Mouse (Mus musculus): ENCODE results near the gene Ldhc. TPM values are rescaled to one million over a fixed set of nuclear protein-coding genes. Genes with fewer than 3 reads are reported as not detected.
"Not testable (repeated sequence)": the region's sequence is repeated elsewhere in the genome, so short reads cannot be mapped to it uniquely, and the experiment has no call there.

Ldhc gene
- polyA plus RNA-seq (2016; fragmentation: Nextera tagmentation; extraction: Ambion mirVana) = 0.15 and 0.22 TPM in 2 replicates

GRCm38 (mm10) chr7:46860996-46861395, at the start of gene Ldhc:
Ldhc (plus strand) TSS chr7:46861203.
- Histone ChIP-seq H3K4me2 (no peak within 1 kb of the TSS), H3K4me3 (no peak within 1 kb of the TSS), H3K9me3 (replicated peaks) (no peaks in the 10 kb centered on the region), H3K4me1 (no peaks in the 10 kb centered on the region), H3K9ac (no peak within 1 kb of the TSS), H3K27ac (no peak within 1 kb of the TSS), H3K36me3 (peaks cover 7% of the 10 kb centered on the region), H3K27me3 (replicated peaks) (no peaks in the 10 kb centered on the region)
- no peak for ATAC-seq
- 39% methylated on average over 10 of the region's 10 CpGs for WGBS (ENCODE audit: insufficient replicate concordance)

DNA sequence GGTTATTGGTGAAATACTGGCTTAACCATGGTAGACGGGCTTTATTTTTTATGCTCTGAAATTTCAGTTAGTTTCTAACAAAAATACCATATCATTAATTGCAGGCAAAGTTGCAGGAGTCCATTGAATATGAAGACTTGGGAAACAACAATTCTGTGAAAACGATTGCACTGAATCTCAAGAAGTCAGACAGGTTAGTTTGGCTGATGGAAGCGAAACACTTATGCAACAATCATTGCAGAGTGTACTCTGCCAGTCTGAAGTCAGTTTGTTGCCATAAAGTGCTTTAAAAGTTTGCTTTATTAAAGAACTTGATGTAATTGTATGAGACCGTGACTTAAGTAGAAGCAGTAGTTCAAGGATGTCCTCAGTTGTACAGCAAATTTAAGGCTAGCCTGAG, 47.0 kb upstream of the Ldhc start:
- H3K9ac ChIP-seq = no peak overlapping the region
- H3K36me3 ChIP-seq = peaks cover 97% of the 10 kb centered on the region
- H3K9me3 ChIP-seq (replicated peaks) = no peaks in the 10 kb centered on the region
- no peaks in the 10 kb centered on the region for H3K4me1 ChIP-seq
- 77% methylated on average over 4 of the region's 4 CpGs for WGBS (ENCODE audit: insufficient replicate concordance)
- H3K27me3 ChIP-seq (replicated peaks) = no peaks in the 10 kb centered on the region
- H3K4me3 ChIP-seq = no peak overlapping the region
- H3K27ac ChIP-seq = no peak overlapping the region
- no peak for ATAC-seq
- no peak overlapping the region for H3K4me2 ChIP-seq

- 80% methylated on average over 15 of the region's 15 CpGs for WGBS (ENCODE audit: insufficient replicate concordance)
- H3K4me1 ChIP-seq; H3K9ac ChIP-seq; H3K4me3 ChIP-seq; ATAC-seq; H3K9me3 ChIP-seq (replicated peaks); H3K27me3 ChIP-seq (replicated peaks); H3K4me2 ChIP-seq; H3K27ac ChIP-seq: not testable (repeated sequence)
- peaks cover 76% of the 10 kb centered on the region for H3K36me3 ChIP-seq
These were observed 39.9 kb upstream of the Ldhc start for GRCm38 (mm10) chr7:46820876-46821632.

DNA sequence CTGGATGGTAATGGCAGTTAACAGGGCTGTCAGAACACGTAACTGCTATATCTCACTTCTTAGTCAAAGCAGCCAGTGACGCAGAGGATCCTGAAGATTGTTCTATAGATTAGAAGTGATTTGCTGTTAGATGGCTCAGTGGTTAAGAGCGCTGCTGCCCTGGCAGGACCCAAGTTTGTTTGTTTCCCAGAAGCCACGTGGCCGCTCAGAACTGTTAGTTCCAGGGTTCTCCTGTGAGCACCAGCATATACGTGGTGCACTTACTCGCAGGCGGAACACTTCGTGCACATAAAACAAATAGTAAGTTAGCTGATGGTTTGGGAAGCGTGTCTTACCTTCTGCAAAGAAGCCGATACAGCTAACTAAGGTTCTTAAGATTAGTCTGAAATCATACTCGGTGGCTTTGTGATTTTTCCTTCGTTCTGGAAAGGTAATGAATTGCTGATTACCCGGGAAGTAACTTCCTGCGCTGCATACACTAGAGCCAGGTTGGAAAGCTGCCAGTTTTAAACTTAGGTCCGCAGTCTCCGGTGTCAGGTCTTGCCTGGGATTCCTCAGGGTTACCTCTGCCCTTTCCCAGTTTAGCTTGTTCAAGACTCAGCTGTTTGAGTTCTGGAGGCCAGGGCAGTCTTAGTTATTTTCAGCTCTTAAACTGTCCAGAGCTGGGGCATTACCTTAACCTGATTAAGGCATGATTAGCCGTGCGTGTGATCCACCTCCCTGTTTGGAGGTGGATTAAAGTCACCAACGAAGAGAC, 33.8 kb upstream of the Ldhc start:
- peaks cover 32% of the 10 kb centered on the region for H3K4me1 ChIP-seq
- H3K9me3 ChIP-seq (replicated peaks) = no peaks in the 10 kb centered on the region
- peaks cover 21% of the 10 kb centered on the region for H3K36me3 ChIP-seq
- WGBS (ENCODE audit: insufficient replicate concordance) = 66% methylated on average over 20 of the region's 20 CpGs
- no peak overlapping the region for H3K9ac ChIP-seq
- no peak for ATAC-seq
- H3K4me2 ChIP-seq = no peak overlapping the region
- H3K27me3 ChIP-seq (replicated peaks) = no peaks in the 10 kb centered on the region
- no peak overlapping the region for H3K4me3 ChIP-seq
- H3K27ac ChIP-seq = no peak overlapping the region

DNA sequence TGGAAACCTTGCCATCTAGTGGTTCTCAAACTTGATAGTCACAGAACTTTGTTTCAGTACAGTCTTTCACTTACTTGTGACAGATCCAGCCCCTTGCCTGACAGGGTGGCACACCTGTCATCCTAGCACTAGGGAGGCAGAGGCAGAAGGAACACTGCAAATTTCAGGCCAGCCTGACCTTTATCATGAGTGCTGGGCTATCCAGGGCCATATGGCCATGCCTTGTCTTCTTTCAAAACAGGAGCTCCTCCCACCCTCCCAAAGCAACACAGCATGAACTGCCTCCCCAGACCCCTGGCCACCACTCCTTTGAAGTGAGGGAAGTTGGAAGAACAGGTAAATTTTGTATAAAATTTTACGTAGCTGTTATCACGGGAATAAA, 33.2 kb upstream of the Ldhc start:
- Histone ChIP-seq H3K4me2 (no peak overlapping the region), H3K4me3 (no peak overlapping the region), H3K9me3 (replicated peaks) (no peaks in the 10 kb centered on the region), H3K36me3 (peaks cover 16% of the 10 kb centered on the region), H3K4me1 (peaks cover 37% of the 10 kb centered on the region), H3K9ac (no peak overlapping the region), H3K27me3 (replicated peaks) (no peaks in the 10 kb centered on the region), H3K27ac (no peak overlapping the region)
- no peak for ATAC-seq
- 92% methylated on average over 2 of the region's 2 CpGs for WGBS (ENCODE audit: insufficient replicate concordance)

DNA sequence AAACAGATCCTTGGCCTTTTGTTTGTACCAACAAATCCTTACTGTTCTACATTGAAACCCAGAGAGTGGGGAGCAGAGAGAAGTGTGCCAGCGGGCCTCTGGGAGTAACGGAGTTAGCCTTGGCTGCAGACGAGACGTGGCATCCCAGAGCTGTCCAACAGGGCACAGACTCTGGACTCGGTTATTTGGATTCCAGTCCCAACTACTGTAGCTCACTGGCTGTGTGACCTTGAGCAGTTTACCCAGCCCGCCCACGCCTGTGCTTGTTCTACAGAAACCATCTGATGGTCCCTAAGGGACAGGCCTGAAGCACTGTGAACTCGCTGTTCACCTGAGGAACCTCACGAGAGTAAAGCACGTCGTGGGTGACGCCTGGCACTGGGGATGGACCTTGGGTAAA, 31.1 kb upstream of the Ldhc start:
- Histone ChIP-seq H3K4me2 (no peak overlapping the region), H3K9me3 (replicated peaks) (no peaks in the 10 kb centered on the region), H3K9ac (no peak overlapping the region), H3K27me3 (replicated peaks) (no peaks in the 10 kb centered on the region), H3K36me3 (no peaks in the 10 kb centered on the region), H3K4me3 (no peak overlapping the region), H3K27ac (peak overlapping the region; percentile 67), H3K4me1 (peaks cover 58% of the 10 kb centered on the region)
- WGBS (ENCODE audit: insufficient replicate concordance) = 76% methylated on average over 12 of the region's 12 CpGs
- peak; percentile 30 for ATAC-seq

DNA sequence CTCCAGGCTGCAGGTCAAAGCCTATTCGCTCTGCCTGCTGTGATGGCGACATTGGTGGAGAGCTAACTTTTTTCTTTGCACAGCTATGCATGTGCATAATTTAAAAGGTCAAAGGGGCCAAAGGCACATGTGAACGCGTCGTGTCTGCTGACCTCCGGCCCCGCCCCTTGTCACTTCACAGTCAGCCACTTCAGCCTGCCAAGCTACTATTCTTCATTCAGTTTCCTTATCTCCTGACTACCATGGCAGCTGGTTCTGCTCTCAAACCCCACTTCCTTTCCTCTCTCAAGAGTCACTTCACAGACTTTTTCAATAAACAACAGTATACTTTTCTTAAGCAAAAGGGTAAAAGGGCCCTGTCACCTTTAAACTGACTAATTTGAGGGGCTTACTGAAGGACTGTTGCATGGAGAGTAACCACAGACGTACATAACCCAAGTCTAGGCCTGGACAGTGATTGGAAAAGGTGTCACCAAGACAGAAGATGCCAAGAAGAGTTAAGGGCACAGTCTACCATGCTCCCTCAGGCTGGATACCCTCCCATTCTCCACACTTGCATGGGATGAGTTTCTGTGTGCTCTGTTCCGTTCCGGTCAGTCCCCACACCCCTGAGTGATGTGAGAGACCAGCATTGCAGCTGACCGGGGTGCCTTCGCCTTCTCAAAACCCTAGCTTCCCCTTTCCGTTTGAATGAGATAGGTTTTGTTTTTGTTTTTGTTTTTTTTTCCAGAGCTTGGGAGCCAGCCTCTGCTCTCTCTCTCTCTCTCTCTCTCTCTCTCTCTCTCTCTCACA, 30.0 kb upstream of the Ldhc start:
- H3K4me2 ChIP-seq = peak overlapping the region; percentile 9; the same call in 1 of the 2 replicates
- 30% methylated on average over 13 of the region's 13 CpGs for WGBS (ENCODE audit: insufficient replicate concordance)

DNA sequence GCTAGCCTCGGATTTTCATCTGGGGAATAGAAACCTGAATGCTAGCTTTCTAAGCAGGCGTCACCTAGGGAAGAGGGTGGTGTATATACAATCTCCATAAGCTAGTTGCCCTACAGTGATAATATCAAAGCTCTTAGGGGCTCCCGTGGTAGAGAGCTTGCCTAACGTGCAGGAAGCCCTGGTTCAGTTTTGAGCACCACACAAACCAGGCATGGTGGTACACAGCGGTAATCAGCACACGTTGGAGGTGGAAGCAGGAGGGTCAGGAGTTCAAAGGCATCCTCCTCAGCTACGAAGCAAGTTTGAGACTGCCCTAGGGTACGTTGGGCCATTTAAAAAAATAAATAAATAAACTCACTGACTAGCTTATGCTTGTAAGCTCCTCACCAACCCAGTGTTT, 29.3 kb upstream of the Ldhc start:
- H3K36me3 ChIP-seq = no peaks in the 10 kb centered on the region
- 36% methylated on average over 8 of the region's 8 CpGs for WGBS (ENCODE audit: insufficient replicate concordance)
- H3K27ac ChIP-seq = peak overlapping the region; percentile 67
- H3K4me3 ChIP-seq = no peak overlapping the region
- no peak overlapping the region for H3K9ac ChIP-seq
- ATAC-seq = no peak
- peaks cover 60% of the 10 kb centered on the region for H3K4me1 ChIP-seq
- no peaks in the 10 kb centered on the region for H3K27me3 ChIP-seq (replicated peaks)
- H3K9me3 ChIP-seq (replicated peaks) = no peaks in the 10 kb centered on the region
- no peak overlapping the region for H3K4me2 ChIP-seq

More for the DNA sequence above, 30.0 kb upstream of the Ldhc start:
- no peak for ATAC-seq
- no peaks in the 10 kb centered on the region for H3K9me3 ChIP-seq (replicated peaks)
- H3K27me3 ChIP-seq (replicated peaks) = no peaks in the 10 kb centered on the region
- peak overlapping the region; percentile 67 for H3K27ac ChIP-seq
- peaks cover 60% of the 10 kb centered on the region for H3K4me1 ChIP-seq
- no peaks in the 10 kb centered on the region for H3K36me3 ChIP-seq
- H3K9ac ChIP-seq = no peak overlapping the region
- no peak overlapping the region for H3K4me3 ChIP-seq

GRCm38 (mm10) chr7:46832112-46832810, 28.7 kb upstream of the Ldhc start:
- not testable (repeated sequence) for H3K4me3 ChIP-seq; H3K4me2 ChIP-seq; H3K27ac ChIP-seq; H3K9ac ChIP-seq; H3K9me3 ChIP-seq (replicated peaks); H3K27me3 ChIP-seq (replicated peaks); H3K36me3 ChIP-seq; ATAC-seq
- WGBS (ENCODE audit: insufficient replicate concordance) = 69% methylated on average over 11 of the region's 11 CpGs
- peaks cover 57% of the 10 kb centered on the region for H3K4me1 ChIP-seq

- WGBS (ENCODE audit: insufficient replicate concordance) = 12% methylated on average over 6 of the region's 6 CpGs
- Histone ChIP-seq H3K9ac (no peak overlapping the region), H3K4me1 (peaks cover 58% of the 10 kb centered on the region), H3K4me3 (no peak overlapping the region), H3K36me3 (no peaks in the 10 kb centered on the region), H3K4me2 (peak overlapping the region; percentile 15), H3K9me3 (replicated peaks) (no peaks in the 10 kb centered on the region), H3K27ac (peak overlapping the region; percentile 64), H3K27me3 (replicated peaks) (no peaks in the 10 kb centered on the region)
- peak; percentile 89 for ATAC-seq
These were observed 27.7 kb upstream of the Ldhc start for GRCm38 (mm10) chr7:46833266-46833665.

DNA sequence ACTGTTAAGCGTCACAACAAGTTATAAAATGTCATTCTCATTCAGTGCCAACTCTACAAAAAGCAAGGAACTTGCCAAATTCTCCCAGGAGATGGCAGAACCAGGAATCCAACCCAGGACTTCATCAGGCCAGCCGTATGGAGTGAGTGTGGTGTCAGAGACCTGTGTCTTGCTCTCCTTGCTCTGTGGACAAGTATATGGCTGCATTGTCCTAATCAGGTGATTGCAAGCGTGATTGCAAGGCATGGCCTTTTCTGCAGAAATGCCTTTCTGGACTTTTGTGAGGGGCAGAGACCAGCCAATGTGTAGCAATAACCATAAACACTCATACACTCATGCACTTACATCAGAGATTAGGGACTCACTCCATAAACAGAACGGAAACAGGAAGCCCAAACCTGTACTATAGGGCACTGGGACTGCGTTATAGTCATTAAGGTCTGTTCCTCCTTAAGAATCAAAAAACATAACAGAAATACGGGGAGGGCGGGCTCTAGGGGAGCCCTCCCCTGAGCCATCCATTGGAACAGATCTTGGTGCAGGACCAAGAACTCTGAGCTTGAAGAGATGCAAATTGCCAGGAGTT, 27.2 kb upstream of the Ldhc start:
- Histone ChIP-seq H3K9ac (no peak overlapping the region), H3K36me3 (no peaks in the 10 kb centered on the region), H3K27me3 (replicated peaks) (no peaks in the 10 kb centered on the region), H3K27ac (peak overlapping the region; percentile 64), H3K9me3 (replicated peaks) (no peaks in the 10 kb centered on the region), H3K4me2 (peak overlapping the region; percentile 15), H3K4me1 (peaks cover 63% of the 10 kb centered on the region), H3K4me3 (no peak overlapping the region)
- no peak for ATAC-seq
- WGBS (ENCODE audit: insufficient replicate concordance) = 54% methylated on average over 7 of the region's 7 CpGs
